Mouse (Mus musculus) testis, postnatal 10 days (tissue): Measurements from ENCODE around the gene Slc4a7.

ENCODE experiments used
- DNase-seq: peaks from one replicate; pipeline ENCODE4 v3.0.0; 2021; ENCODE audit warnings: low spot score

Slc4a7 gene

DNA sequence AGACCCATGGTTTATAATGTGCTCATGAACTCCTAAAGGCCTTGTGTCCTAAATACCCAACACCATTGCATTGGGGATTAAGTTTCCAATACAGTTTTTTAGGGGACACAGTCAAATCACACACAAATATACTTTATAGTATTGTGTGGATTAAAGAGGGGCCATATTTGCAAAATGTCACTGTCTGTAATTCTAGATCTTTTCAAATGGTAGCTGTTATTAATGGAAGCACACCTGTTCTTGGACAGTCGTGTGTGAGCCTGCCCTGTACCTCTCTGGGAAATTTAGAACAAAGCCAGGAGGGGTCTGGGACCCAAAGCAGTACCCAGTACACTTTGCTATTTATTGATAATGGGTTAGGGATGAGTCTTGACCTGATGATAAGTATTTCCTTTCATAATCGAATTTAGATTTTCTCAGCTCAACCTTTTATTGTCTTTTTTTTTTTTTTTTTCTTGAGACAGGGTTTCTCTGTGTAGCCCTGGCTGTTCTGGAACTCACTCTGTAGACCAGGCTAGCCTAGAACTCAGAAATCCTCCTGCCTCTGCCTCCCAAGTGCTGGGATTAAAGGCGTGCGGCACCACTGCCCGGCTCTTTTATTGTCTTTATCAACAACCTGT is at the start of gene Slc4a7:
Slc4a7 (plus strand) TSS at position 570 of the 620 bp plus-strand sequence.
- DNase-seq: no peak

DNA sequence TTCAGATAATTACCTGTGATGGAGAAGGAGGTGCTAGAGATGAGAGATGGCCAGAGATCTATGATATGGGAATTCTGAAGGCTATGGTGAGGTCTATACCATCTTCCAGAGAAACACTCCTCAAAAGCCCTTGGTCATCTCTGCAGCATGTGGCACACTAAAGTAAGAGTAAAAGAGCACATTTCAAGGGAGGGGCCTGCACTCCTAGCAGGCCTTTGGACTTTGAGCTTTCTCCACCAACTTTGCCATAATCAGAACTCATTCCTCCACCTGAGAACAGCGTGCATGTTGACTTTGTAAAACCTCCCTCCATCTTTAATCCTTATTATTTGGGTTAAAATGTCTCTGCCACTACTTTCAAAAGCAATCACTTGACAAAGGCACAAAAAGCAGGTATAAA is 31.5 kb upstream of the Slc4a7 start:
- no peak for DNase-seq

DNA sequence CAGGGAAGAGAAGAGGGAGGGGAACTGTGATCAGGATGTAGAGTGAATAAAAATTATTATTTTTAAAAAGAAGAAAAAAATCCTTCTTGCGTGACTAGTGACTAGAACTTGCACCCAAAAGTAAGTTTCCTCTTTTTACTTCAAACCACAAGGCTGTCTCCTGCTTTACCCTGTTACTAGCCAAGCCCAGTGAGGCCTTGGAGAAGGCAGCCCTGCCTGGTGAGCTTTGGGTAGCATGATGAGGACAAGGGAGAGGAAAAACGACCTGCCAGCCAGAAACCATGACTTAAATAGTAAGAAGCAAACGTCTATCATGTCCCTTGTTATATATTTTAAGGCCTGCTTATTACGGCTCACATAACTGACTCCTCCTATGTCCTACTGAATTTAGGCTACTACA is 20.5 kb upstream of the Slc4a7 start:
- DNase-seq: no peak

DNA sequence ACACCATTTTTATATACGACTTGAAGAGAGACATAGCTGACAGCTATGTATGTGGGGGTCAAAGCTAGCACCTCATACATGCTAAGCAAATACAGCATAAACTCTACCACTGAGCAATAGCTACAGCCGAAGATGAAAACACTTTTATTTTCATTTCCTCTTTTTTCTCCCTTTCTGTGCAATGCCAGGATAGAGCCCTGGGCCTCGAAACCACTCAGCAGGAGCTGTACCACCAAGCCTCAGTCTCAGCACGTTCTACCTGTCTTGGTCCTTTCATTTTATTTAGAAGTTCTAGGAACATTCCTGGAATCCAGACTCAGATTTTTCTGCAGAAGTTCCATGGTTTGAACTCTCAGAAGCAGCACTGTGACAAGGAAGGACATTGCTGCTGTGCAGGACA is 17.3 kb upstream of the Slc4a7 start:
- no peak for DNase-seq

DNA sequence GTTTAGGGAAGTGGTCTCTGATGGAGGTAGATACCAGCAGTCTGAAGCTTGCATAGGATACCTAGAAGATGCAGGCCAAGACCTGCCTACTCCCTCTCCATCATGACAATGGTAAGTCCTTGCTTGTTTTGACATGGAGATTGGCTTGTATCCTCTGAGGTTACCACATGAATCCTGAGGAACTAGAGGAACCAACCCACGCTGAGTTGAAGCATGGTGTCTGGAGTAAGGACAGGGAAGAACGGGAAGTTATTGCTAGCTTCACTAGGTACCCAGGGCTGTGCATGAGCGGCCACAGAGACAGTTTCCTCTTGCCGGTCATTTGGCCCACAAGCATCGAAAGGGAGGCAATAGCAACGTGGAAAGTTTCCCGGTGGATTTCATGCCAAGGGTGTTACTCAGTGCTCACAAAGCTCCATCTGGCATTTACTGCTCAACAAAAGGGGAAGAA is 16.0 kb upstream of the Slc4a7 start:
- no peak for DNase-seq

- no peak for DNase-seq
Measured at GRCm38 (mm10) chr14:14687258-14687890, 14.7 kb upstream of the Slc4a7 start.

DNA sequence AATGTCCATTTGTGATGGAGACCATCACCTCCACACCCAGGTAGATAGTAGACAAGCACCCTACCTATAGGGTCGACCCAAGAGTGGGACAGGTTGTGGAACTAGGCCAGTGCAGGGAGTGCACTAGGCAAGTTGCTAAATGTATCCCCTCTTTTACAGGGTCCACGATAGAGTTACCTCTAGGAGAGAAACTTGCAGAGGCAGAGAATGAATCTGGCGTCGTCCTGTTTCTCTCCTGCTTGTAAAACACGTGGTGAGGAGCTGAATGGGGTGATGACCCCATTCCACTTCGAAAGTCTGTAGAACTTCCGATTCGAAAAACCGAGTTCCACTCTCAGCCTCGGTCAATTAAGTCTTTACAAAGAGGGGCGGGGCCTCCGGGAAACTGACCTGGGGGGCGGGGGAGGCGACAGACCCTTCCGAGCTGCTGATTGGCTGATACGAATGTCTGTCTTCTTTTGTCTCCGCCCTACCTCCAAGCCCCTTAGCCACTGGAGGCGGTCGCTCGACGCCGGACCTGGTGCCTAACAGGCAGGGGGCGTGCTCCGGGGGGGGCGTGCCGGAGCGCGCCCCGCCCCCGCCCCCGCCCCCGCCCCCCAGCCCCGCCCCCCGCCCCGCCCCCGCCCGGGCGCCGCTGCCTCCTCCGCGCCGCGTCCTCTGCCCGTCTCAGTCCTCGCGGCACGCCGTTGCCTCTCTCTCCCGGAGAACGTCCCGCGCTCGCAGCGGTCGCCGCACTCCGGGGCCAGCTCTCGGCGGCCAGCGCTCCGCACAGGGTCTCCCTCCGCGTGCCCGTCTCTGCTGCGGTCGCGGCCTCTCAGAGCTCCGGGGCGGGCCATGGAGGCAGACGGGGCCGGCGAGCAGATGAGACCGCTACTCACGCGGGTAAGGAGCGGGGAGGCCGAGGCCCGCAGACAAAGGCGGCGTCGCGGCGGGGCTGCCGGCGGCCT is 593 bp downstream of the Slc4a7 start:
- DNase-seq: peak; percentile 94

GRCm38 (mm10) chr14:14703346-14703871 is 1.3 kb downstream of the Slc4a7 start:
- peak; percentile 74 for DNase-seq

- no peak for DNase-seq
Measured at GRCm38 (mm10) chr14:14704651-14705050, 2.6 kb downstream of the Slc4a7 start.

DNA sequence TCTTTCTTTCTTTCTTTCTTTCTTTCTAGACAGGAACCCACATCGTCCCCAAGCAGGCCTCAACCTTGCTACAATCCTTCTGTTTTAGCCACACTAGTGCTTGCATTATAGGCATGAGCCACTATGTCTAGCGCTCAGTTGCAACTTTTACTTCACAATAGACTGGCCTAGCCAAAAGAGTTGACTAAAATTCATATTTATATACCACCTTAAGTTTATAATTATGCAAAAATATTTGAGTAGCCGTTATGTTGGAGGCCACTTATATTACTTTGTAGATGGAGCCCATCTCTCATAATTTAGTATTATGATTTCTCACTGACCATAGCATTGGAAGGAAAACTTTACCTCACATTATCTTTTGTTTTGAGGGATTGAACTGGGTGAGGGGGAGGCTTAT is 3.0 kb downstream of the Slc4a7 start:
- DNase-seq: no peak

DNA sequence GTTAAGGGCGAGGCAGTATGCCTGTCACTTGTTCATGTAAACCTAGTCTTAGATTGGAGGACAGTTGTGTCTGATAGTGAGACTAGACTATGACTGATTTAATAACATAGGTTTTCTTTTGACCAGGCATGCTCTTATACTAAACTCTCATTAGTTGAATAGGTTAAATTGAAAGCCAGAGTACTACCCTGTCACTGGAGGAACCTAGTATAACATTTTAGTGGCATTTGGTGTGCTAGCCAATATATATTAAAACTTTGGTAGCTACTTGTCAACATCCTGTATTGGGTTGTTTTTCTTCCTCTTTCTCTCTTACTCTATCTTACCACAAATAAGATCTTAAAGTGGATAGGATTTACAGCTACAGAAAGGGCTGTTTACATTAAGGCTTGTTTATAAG is 4.3 kb downstream of the Slc4a7 start:
- no peak for DNase-seq

DNA sequence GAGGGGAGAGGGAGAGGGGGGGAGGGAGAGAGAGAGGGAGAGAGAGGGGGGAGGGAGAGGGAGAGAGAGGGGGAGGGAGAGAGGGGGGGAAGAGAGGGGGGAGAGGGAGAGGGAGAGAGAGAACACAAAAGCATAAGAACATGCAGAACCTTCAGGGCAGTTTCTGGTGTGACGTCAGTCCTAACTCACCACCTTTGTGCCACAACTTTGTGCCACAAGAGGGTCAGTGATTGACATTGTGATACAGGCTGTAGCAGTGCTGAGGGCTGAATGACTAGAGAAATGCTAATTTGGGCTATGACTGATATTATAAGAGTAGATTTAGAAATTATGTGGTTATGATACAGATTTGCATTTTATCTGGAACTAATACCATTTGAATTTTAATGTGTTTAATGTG is 5.0 kb downstream of the Slc4a7 start:
- no peak for DNase-seq

- no peak for DNase-seq
Measured at GRCm38 (mm10) chr14:14709021-14709420, 6.9 kb downstream of the Slc4a7 start.

- DNase-seq: no peak
Measured at GRCm38 (mm10) chr14:14714130-14714529, 12.1 kb downstream of the Slc4a7 start.

GRCm38 (mm10) chr14:14715794-14716193 is 13.7 kb downstream of the Slc4a7 start:
- no peak for DNase-seq

DNA sequence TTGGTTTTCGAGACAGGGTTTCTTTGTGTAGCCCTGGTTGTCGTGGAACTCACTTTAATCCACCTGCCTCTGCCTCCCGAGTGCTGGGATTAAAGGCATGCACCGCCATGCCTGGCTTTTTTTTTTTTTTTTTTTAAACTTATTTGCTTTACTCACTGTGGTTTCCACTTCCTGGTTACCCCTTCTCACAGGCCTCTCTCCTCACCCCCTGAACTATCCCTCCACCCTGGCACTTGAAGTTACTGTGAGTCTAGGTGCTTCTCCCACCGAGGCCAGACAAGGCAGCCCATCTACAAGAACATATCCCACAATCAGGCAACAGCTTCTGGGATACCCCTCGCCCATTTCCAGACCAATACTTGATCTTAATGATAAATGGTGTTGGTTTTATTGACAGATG is 14.8 kb downstream of the Slc4a7 start:
- DNase-seq: no peak

- no peak for DNase-seq
Measured at GRCm38 (mm10) chr14:14718556-14718955, 16.5 kb downstream of the Slc4a7 start.

DNA sequence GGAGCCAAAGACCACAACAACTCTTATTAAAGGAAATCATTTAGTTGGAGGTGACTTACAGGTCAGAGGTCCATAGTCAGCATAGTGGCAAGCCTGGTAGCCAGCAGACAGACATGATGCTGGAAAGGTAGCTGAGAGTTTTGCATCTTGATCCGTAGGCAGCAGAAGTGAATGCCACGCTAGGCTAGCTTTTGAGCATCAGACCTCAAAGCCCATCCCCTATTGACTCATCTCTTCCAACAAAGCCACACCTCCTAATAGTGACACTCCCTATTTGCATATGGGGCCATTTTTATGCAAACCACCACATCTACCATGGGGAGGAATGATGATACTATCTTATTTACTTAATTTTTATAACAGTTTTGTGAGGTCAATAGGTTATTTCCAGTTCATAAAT is 79.1 kb downstream of the Slc4a7 start:
- no peak for DNase-seq

DNA sequence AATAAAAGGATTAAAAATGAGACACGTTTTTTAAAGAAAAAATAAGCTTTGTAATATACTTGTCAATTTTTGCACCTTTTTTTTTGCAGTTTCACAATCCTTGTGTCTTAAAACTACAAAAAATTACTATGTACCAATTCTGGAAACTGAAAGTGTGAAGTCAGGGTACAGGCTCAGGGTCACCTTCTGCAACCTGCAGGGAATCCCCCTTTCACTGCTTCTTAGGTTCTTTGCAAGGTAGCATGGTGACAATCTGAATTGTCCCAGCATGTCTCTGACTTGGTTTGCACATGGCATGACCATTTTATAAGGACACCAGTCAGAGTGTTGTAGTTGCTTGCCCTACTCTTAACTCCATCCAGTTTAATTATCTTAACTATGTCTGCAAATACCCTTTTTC is 82.1 kb downstream of the Slc4a7 start:
- no peak for DNase-seq

- no peak for DNase-seq
Measured at GRCm38 (mm10) chr14:14786979-14787378, 84.9 kb downstream of the Slc4a7 start.

GRCm38 (mm10) chr14:14789840-14790470 is 87.9 kb downstream of the Slc4a7 start:
- no peak for DNase-seq

GRCm38 (mm10) chr14:14799861-14800260 is 97.8 kb downstream of the Slc4a7 start:
- DNase-seq: no peak
